Mouse (Mus musculus): ENCODE data around the gene Olfml2b. TPM values are rescaled to one million over a fixed set of nuclear protein-coding genes. Genes with fewer than 3 reads are reported as not detected.

Gene Olfml2b
- polyA plus RNA-seq, 1 experiment from 2014 or later: 28.7 TPM

DNA sequence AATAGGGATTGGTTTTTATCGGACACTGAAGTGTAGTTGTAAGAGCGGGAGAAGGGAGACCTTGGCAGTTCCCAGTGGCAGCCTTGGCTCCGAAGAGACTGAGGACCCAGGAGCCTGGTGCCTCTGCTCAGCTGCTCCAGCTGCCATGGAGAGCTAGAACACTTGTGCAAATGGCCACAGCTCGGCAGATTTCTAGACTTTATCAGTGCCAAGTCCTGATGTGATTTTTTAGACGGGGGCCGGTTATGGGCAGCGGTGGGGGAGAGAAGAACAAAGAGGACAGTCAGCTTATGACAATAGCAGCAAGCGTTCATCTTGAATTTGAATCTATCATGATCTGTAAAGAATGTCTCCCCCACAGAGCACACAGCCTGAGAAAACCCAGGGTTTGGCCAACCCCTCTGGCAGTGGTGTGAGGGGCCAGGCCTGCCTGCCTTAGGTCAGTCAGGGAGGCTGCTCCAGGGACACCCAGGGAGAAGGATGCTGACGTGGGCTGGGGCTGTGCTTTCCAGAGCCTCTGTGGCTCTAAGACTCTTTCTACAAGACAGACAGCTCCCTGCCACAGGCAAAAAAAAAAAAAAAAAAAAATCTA is 29.9 kb downstream of the Olfml2b start:
- H3K4me1 ChIP-seq (replicated peaks): peaks cover 15% of the 10 kb centered on the region
- no peak overlapping the region for H3K4me2 ChIP-seq
- peaks cover 29% of the 10 kb centered on the region; the same call in 1 of the 2 replicates for H3K36me3 ChIP-seq
- no peak for ATAC-seq (replicated peaks; ENCODE audit: insufficient number of reproducible peaks, insufficient read depth, low FRiP score, low read depth)
- WGBS: 62% methylated on average over 9 of the region's 9 CpGs
- H3K9ac ChIP-seq: no peak overlapping the region
- H3K9me3 ChIP-seq (replicated peaks): no peaks in the 10 kb centered on the region
- no peaks in the 10 kb centered on the region for H3K27me3 ChIP-seq
- H3K4me3 ChIP-seq: no peak overlapping the region
- H3K27ac ChIP-seq: no peak overlapping the region

GRCm38 (mm10) chr1:170677681-170678080 is 33.3 kb downstream of the Olfml2b start:
- Histone ChIP-seq H3K4me3 (no peak overlapping the region), H3K9ac (no peak overlapping the region), H3K4me1 (replicated peaks) (peaks cover 11% of the 10 kb centered on the region), H3K9me3 (replicated peaks) (no peaks in the 10 kb centered on the region), H3K27ac (no peak overlapping the region), H3K36me3 (peaks cover 19% of the 10 kb centered on the region), H3K27me3 (no peaks in the 10 kb centered on the region), H3K4me2 (no peak overlapping the region)
- 71% methylated on average over 4 of the region's 4 CpGs for WGBS
- ATAC-seq (replicated peaks; ENCODE audit: insufficient number of reproducible peaks, insufficient read depth, low FRiP score, low read depth): no peak

- no peak for ATAC-seq (replicated peaks; ENCODE audit: insufficient number of reproducible peaks, insufficient read depth, low FRiP score, low read depth)
- 69% methylated on average over 4 of the region's 4 CpGs for WGBS
- H3K4me2 ChIP-seq: no peak overlapping the region
- H3K9me3 ChIP-seq (replicated peaks): no peaks in the 10 kb centered on the region
- H3K36me3 ChIP-seq: peaks cover 19% of the 10 kb centered on the region
- no peak overlapping the region for H3K9ac ChIP-seq
- H3K27ac ChIP-seq: no peak overlapping the region
- no peak overlapping the region for H3K4me3 ChIP-seq
- peaks cover 5% of the 10 kb centered on the region; the same call in 1 of the 2 replicates for H3K4me1 ChIP-seq (replicated peaks)
- no peaks in the 10 kb centered on the region for H3K27me3 ChIP-seq
Observed at GRCm38 (mm10) chr1:170678861-170679260, 34.5 kb downstream of the Olfml2b start.

- no peaks in the 10 kb centered on the region for H3K27me3 ChIP-seq
- no peak overlapping the region for H3K4me2 ChIP-seq
- no peak overlapping the region for H3K9ac ChIP-seq
- ATAC-seq (replicated peaks; ENCODE audit: insufficient number of reproducible peaks, insufficient read depth, low FRiP score, low read depth): no peak
- no peaks in the 10 kb centered on the region for H3K9me3 ChIP-seq (replicated peaks)
- H3K27ac ChIP-seq: no peak overlapping the region
- H3K36me3 ChIP-seq: peaks cover 19% of the 10 kb centered on the region
- H3K4me1 ChIP-seq (replicated peaks): peaks cover 5% of the 10 kb centered on the region; the same call in 1 of the 2 replicates
- 79% methylated on average over 2 of the region's 2 CpGs for WGBS
- no peak overlapping the region for H3K4me3 ChIP-seq
Observed at GRCm38 (mm10) chr1:170679624-170680023, 35.3 kb downstream of the Olfml2b start.

DNA sequence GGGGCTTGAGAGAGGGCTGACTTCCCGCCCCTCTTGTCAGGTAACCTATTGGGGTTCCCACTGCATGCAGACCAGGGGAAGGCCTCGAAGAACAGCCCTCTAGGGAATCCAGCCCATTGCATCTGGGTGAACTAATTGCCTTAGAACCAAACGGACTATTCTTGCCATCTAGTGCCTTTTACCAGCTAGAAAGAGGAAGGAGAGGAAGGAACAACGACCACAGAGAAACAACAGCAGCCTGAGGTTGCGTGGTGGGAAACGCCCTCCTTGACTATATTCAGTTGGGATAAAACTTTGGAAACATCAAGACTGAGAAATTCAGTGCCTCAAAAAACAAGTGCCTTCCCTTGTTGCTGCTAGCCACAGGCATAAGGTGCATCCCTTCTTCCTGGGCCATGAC is 39.5 kb downstream of the Olfml2b start:
- Histone ChIP-seq H3K4me1 (replicated peaks) (0 out of 2 replicates have a peak, but pooled peaks cover 2% of the 10 kb centered on the region), H3K36me3 (peaks cover 12% of the 10 kb centered on the region), H3K9me3 (replicated peaks) (no peaks in the 10 kb centered on the region), H3K27me3 (no peaks in the 10 kb centered on the region), H3K4me3 (no peak overlapping the region), H3K27ac (no peak overlapping the region), H3K9ac (no peak overlapping the region), H3K4me2 (no peak overlapping the region)
- 73% methylated on average over 6 of the region's 6 CpGs for WGBS
- ATAC-seq (replicated peaks; ENCODE audit: insufficient number of reproducible peaks, insufficient read depth, low FRiP score, low read depth): no peak

- Histone ChIP-seq H3K9ac (no peak overlapping the region), H3K4me1 (replicated peaks) (peaks cover 6% of the 10 kb centered on the region), H3K27ac (no peak overlapping the region), H3K36me3 (no peaks in the 10 kb centered on the region), H3K4me3 (no peak overlapping the region), H3K27me3 (no peaks in the 10 kb centered on the region), H3K4me2 (no peak overlapping the region), H3K9me3 (replicated peaks) (no peaks in the 10 kb centered on the region)
- ATAC-seq (replicated peaks; ENCODE audit: insufficient number of reproducible peaks, insufficient read depth, low FRiP score, low read depth): no peak
- 92% methylated on average over 8 of the region's 8 CpGs for WGBS
Observed at GRCm38 (mm10) chr1:170689773-170690172, 45.4 kb downstream of the Olfml2b start.

DNA sequence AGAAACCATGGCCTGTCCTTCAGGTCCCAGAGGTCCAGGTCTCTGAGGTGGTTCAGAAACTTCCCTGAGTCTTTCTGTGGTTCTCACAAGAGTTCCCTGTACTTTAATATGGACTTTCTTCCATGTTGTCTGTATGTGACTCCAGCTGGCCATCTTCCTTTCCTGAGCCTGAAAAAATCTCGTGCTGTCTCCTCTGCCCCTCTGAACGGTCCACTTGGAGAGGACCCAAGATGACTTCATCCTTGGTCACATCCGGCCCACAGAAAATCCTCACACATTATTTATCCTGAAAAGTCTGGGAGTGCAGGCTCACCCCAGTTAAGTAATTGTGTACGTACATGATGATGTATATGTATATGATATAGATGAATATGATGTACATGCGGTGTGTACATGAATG is 47.0 kb downstream of the Olfml2b start:
- 74% methylated on average over 5 of the region's 5 CpGs for WGBS
- Histone ChIP-seq H3K4me3 (no peak overlapping the region), H3K9ac (no peak overlapping the region), H3K36me3 (no peaks in the 10 kb centered on the region), H3K27ac (no peak overlapping the region), H3K9me3 (replicated peaks) (no peaks in the 10 kb centered on the region), H3K4me1 (replicated peaks) (peaks cover 13% of the 10 kb centered on the region), H3K4me2 (no peak overlapping the region), H3K27me3 (no peaks in the 10 kb centered on the region)
- no peak for ATAC-seq (replicated peaks; ENCODE audit: insufficient number of reproducible peaks, insufficient read depth, low FRiP score, low read depth)

GRCm38 (mm10) chr1:170694821-170695291 is 50.5 kb downstream of the Olfml2b start:
- no peaks in the 10 kb centered on the region for H3K9me3 ChIP-seq (replicated peaks)
- H3K9ac ChIP-seq: no peak overlapping the region
- 33% methylated on average over 5 of the region's 5 CpGs for WGBS
- H3K27me3 ChIP-seq: no peaks in the 10 kb centered on the region
- ATAC-seq (replicated peaks; ENCODE audit: insufficient number of reproducible peaks, insufficient read depth, low FRiP score, low read depth): no peak
- no peaks in the 10 kb centered on the region for H3K36me3 ChIP-seq
- peaks cover 23% of the 10 kb centered on the region for H3K4me1 ChIP-seq (replicated peaks)
- H3K27ac ChIP-seq: no peak overlapping the region
- H3K4me2 ChIP-seq: no peak overlapping the region
- no peak overlapping the region for H3K4me3 ChIP-seq

DNA sequence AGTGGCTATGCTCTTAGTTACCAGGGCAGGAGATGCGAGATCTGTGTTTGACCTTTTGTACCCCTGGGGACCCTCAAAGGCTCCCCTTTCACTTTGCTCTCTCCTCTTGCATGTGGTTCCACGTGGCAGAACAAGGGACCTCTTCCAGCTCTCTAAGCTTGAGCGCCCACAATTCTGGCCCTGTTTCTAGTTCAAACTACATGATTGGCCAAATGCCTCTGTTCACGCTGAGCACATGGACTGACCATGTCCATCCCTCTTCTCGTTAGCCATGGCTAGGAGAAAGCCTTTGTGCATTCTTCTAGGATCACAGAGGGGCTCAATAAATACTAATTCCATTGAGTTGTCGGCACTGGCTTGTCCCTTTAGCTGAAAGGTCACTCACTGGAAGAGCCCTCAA is 51.0 kb downstream of the Olfml2b start:
- no peaks in the 10 kb centered on the region for H3K9me3 ChIP-seq (replicated peaks)
- no peak overlapping the region for H3K4me3 ChIP-seq
- H3K27ac ChIP-seq: no peak overlapping the region
- H3K27me3 ChIP-seq: no peaks in the 10 kb centered on the region
- peaks cover 26% of the 10 kb centered on the region for H3K4me1 ChIP-seq (replicated peaks)
- H3K9ac ChIP-seq: no peak overlapping the region
- H3K4me2 ChIP-seq: no peak overlapping the region
- no peaks in the 10 kb centered on the region for H3K36me3 ChIP-seq
- 78% methylated on average over 6 of the region's 6 CpGs for WGBS
- no peak for ATAC-seq (replicated peaks; ENCODE audit: insufficient number of reproducible peaks, insufficient read depth, low FRiP score, low read depth)

GRCm38 (mm10) chr1:170696996-170697395 is 52.7 kb downstream of the Olfml2b start:
- Histone ChIP-seq H3K36me3 (no peaks in the 10 kb centered on the region), H3K4me2 (no peak overlapping the region), H3K27ac (no peak overlapping the region), H3K27me3 (no peaks in the 10 kb centered on the region), H3K9me3 (replicated peaks) (no peaks in the 10 kb centered on the region), H3K4me3 (no peak overlapping the region), H3K9ac (no peak overlapping the region), H3K4me1 (replicated peaks) (peaks cover 26% of the 10 kb centered on the region)
- WGBS: 93% methylated on average over 8 of the region's 8 CpGs
- no peak for ATAC-seq (replicated peaks; ENCODE audit: insufficient number of reproducible peaks, insufficient read depth, low FRiP score, low read depth)

DNA sequence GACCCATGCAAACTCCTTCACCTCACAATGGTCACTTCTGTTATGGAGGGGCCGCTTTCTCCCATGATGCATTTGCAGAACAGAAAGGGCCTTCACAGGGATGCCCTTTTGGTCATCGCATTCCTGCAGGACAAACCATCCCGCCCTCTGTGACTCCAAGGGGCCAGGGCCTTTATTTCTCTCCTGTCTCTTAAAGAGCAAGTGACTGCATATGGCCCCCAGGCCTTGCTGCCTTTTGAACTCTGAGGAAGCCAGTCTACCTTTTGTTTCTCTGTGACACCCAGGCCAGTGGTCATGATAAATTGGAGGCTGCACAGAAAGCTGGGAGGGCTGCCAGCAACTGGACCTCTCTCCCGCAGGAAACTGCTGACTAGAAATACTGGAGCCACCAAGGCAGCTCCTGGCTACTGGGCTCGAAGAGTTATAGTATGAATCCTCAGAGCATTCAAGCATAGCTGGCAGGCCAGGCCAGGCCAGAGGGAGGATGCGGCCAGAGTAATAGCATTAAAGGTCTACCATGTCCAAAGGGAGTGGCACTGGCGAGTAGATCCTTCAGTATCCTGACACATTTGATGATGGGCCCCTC is 53.5 kb downstream of the Olfml2b start:
- 75% methylated on average over 7 of the region's 7 CpGs for WGBS
- Histone ChIP-seq H3K4me1 (replicated peaks) (peaks cover 26% of the 10 kb centered on the region), H3K4me3 (no peak overlapping the region), H3K9ac (no peak overlapping the region), H3K27me3 (no peaks in the 10 kb centered on the region), H3K9me3 (replicated peaks) (no peaks in the 10 kb centered on the region), H3K4me2 (no peak overlapping the region), H3K27ac (no peak overlapping the region), H3K36me3 (no peaks in the 10 kb centered on the region)
- no peak for ATAC-seq (replicated peaks; ENCODE audit: insufficient number of reproducible peaks, insufficient read depth, low FRiP score, low read depth)

- H3K27ac ChIP-seq: no peak overlapping the region
- 80% methylated on average over 3 of the region's 3 CpGs for WGBS
- ATAC-seq (replicated peaks; ENCODE audit: insufficient number of reproducible peaks, insufficient read depth, low FRiP score, low read depth): no peak
- H3K4me2 ChIP-seq: no peak overlapping the region
- no peaks in the 10 kb centered on the region for H3K9me3 ChIP-seq (replicated peaks)
- H3K27me3 ChIP-seq: no peaks in the 10 kb centered on the region
- H3K9ac ChIP-seq: no peak overlapping the region
- no peak overlapping the region for H3K4me3 ChIP-seq
- peaks cover 25% of the 10 kb centered on the region for H3K4me1 ChIP-seq (replicated peaks)
- no peaks in the 10 kb centered on the region for H3K36me3 ChIP-seq
Observed at GRCm38 (mm10) chr1:170698771-170699170, 54.4 kb downstream of the Olfml2b start.
